Mouse (Mus musculus) erythroblast, embryonic 14.5 days (primary cell): ENCODE data around the gene Mst1r.

Source experiments
- GATA1 ChIP-seq: IDR thresholded peaks from 2 replicates; pipeline ENCODE4 v1.6.1; 2012; ENCODE audit warnings: low read length, inconsistent platforms, mixed read lengths
- TAL1 ChIP-seq: IDR thresholded peaks from 3 replicates; pipeline ENCODE4 v1.6.1; 2012; ENCODE audit warnings: low read length, inconsistent platforms, mixed read lengths

- TF ChIP-seq GATA1 (no peak), TAL1 (no peak)
Observed at GRCm38 (mm10) chr9:107866081-107866480, 40.6 kb upstream of the Mst1r start.
